Mouse (Mus musculus) heart, postnatal 0 days (tissue): ENCODE measurements around the gene Bri3.

Source experiments
- CTCF ChIP-seq: IDR thresholded peaks from 2 replicates; pipeline ENCODE4 v1.5.1; 2016; ENCODE audit warnings: antibody characterized with exemption, control low read depth, low read depth
- EP300 ChIP-seq: IDR thresholded peaks from 2 replicates; pipeline ENCODE4 v1.6.1; 2016; ENCODE audit warnings: antibody characterized with exemption, low read depth

GRCm38 (mm10) chr5:144447975-144448374 lies 203.7 kb downstream of the Bri3 start:
- TF ChIP-seq EP300: no peak
- TF ChIP-seq CTCF: no peak
